Mouse (Mus musculus): ENCODE measurements at regions not wholly inside any gene's neighbourhood (a gene's known extent, or its start where the extent isn't known, plus 50 kb on each side); places are given as distances from the start of the nearest gene placed in this dataset.

DNA sequence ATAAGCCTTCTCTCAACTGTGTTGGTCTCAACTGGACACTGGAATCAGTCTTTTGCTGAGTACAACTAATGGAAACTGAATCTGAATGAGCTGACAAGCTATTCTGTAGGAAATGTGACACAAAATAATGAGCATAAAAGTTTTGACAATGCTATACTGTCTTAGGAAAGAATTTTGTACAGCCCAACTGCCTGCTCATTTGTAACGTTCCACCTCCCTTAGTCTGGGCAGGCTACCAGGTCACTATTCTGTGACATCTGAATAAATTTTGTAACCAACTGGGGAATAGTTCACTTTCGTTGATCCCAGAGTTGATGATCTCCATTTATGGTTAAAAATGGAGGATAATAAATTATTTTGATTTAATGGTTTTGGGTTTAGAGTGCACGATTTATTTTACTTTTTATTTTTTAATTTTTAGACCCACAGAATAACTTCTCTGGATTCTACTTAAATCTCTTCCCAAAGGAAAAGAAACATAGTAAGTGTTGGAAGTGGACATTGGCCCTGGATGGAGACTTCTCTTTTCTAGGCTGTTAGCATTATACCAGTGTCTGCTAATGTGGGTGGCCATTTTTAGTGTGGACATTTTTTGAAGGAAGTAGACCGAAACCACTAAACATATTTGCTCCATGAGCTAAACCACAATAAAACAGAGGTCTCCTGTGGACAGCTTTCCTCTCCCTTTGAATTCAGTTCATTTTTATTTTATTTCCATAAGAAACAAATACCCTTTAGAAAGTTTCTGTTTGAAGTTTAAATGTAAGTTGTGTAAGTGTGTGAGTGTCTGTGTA lies 1697.8 kb downstream of the Efnb2 start:
- Histone ChIP-seq H3K27ac (ENCODE audit: low read length) (no peak overlapping the region), H3K27me3 (replicated peaks; ENCODE audit: control insufficient read depth, insufficient read depth, low read length) (no peaks in the 10 kb centered on the region), H3K9ac (ENCODE audit: low read depth, low read length) (no peak overlapping the region), H3K4me2 (ENCODE audit: low read depth, low read length) (no peak overlapping the region), H3K36me3 (ENCODE audit: control insufficient read depth, insufficient read depth, low read length) (no peaks in the 10 kb centered on the region), H3K4me3 (ENCODE audit: low read length) (no peak overlapping the region), H3K4me1 (ENCODE audit: control insufficient read depth, insufficient read depth, low read length) (no peaks in the 10 kb centered on the region), H3K9me3 (ENCODE audit: control insufficient read depth, low read length) (no peaks in the 10 kb centered on the region)
- 78% methylated on average over 4 of the region's 4 CpGs for WGBS
- no peak for ATAC-seq

GRCm38 (mm10) chr8:6958086-6958485 lies 1703.0 kb downstream of the Efnb2 start:
- Histone ChIP-seq H3K4me2 (ENCODE audit: low read depth, low read length) (no peak overlapping the region), H3K9ac (ENCODE audit: low read depth, low read length) (no peak overlapping the region), H3K36me3 (ENCODE audit: control insufficient read depth, insufficient read depth, low read length) (no peaks in the 10 kb centered on the region), H3K27me3 (replicated peaks; ENCODE audit: control insufficient read depth, insufficient read depth, low read length) (no peaks in the 10 kb centered on the region), H3K27ac (ENCODE audit: low read length) (no peak overlapping the region), H3K4me1 (ENCODE audit: control insufficient read depth, insufficient read depth, low read length) (no peaks in the 10 kb centered on the region), H3K4me3 (ENCODE audit: low read length) (no peak overlapping the region), H3K9me3 (ENCODE audit: control insufficient read depth, low read length) (no peaks in the 10 kb centered on the region)
- no peak for ATAC-seq
- 89% methylated on average over 5 of the region's 5 CpGs for WGBS

DNA sequence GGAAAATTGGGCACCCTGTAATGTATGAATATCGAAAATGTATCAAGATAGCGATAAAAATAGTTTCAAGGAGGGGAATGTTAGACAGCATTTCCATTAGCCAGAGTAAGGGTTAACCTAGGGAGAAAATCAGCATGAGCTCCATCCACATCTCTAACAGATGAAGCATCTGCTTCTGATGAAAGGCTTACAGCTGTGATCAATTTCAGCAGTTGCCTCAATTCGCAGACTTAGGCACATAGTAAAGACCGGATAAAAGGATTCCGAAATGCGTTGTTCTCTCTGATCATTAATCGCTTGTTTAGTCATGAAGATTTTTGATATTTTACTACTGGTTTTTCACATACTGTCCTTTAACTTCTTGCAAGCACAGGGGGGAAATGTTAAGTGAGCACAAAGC lies 1706.8 kb downstream of the Efnb2 start:
- Histone ChIP-seq H3K9ac (ENCODE audit: low read depth, low read length) (no peak overlapping the region), H3K4me2 (ENCODE audit: low read depth, low read length) (no peak overlapping the region), H3K36me3 (ENCODE audit: control insufficient read depth, insufficient read depth, low read length) (no peaks in the 10 kb centered on the region), H3K4me3 (ENCODE audit: low read length) (no peak overlapping the region), H3K9me3 (ENCODE audit: control insufficient read depth, low read length) (no peaks in the 10 kb centered on the region), H3K4me1 (ENCODE audit: control insufficient read depth, insufficient read depth, low read length) (no peaks in the 10 kb centered on the region), H3K27me3 (replicated peaks; ENCODE audit: control insufficient read depth, insufficient read depth, low read length) (no peaks in the 10 kb centered on the region), H3K27ac (ENCODE audit: low read length) (no peak overlapping the region)
- 84% methylated on average over 7 of the region's 7 CpGs for WGBS
- ATAC-seq: no peak

GRCm38 (mm10) chr8:6922467-6922866 lies 1738.6 kb downstream of the Efnb2 start:
- Histone ChIP-seq H3K36me3 (ENCODE audit: control insufficient read depth, insufficient read depth, low read length) (no peaks in the 10 kb centered on the region), H3K9ac (ENCODE audit: low read depth, low read length) (no peak overlapping the region), H3K27ac (ENCODE audit: low read length) (no peak overlapping the region), H3K4me3 (ENCODE audit: low read length) (no peak overlapping the region), H3K27me3 (replicated peaks; ENCODE audit: control insufficient read depth, insufficient read depth, low read length) (no peaks in the 10 kb centered on the region), H3K4me2 (ENCODE audit: low read depth, low read length) (no peak overlapping the region), H3K4me1 (ENCODE audit: control insufficient read depth, insufficient read depth, low read length) (no peaks in the 10 kb centered on the region), H3K9me3 (ENCODE audit: control insufficient read depth, low read length) (no peaks in the 10 kb centered on the region)
- no peak for ATAC-seq
- WGBS: 78% methylated on average over 1 of the region's 1 CpGs

DNA sequence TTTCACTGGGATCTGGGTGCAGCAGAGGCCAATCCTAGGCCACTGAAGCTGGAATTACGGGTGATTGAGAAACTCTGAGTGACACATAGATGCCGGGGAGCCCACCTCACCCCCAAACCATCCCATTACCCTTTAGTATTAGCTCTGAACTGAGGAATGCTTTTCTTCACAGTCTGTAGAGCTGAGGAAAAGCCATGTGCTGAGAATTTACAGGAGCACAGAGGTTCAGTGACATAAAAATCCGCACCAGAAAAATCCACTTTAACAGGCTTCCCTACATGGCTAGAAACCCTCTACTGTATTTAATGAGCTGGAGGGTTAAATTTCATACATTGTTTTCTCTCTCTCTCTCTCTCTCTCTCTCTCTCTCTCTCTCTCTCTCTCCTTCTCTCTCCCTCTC lies 1753.4 kb downstream of the Efnb2 start:
- H3K9me3 ChIP-seq (ENCODE audit: control insufficient read depth, low read length): no peaks in the 10 kb centered on the region
- H3K4me3 ChIP-seq (ENCODE audit: low read length): no peak overlapping the region
- H3K27me3 ChIP-seq (replicated peaks; ENCODE audit: control insufficient read depth, insufficient read depth, low read length): no peaks in the 10 kb centered on the region
- no peak overlapping the region for H3K9ac ChIP-seq (ENCODE audit: low read depth, low read length)
- no peaks in the 10 kb centered on the region for H3K4me1 ChIP-seq (ENCODE audit: control insufficient read depth, insufficient read depth, low read length)
- H3K36me3 ChIP-seq (ENCODE audit: control insufficient read depth, insufficient read depth, low read length): no peaks in the 10 kb centered on the region
- 73% methylated on average over 3 of the region's 3 CpGs for WGBS
- no peak for ATAC-seq
- H3K27ac ChIP-seq (ENCODE audit: low read length): no peak overlapping the region
- no peak overlapping the region for H3K4me2 ChIP-seq (ENCODE audit: low read depth, low read length)

GRCm38 (mm10) chr8:6891456-6891855 lies 1769.6 kb downstream of the Efnb2 start:
- H3K4me2 ChIP-seq (ENCODE audit: low read depth, low read length): no peak overlapping the region
- H3K27ac ChIP-seq (ENCODE audit: low read length): no peak overlapping the region
- WGBS: 66% methylated on average over 1 of the region's 1 CpGs
- no peak for ATAC-seq
- no peaks in the 10 kb centered on the region for H3K9me3 ChIP-seq (ENCODE audit: control insufficient read depth, low read length)
- no peak overlapping the region for H3K4me3 ChIP-seq (ENCODE audit: low read length)
- H3K4me1 ChIP-seq (ENCODE audit: control insufficient read depth, insufficient read depth, low read length): no peaks in the 10 kb centered on the region
- H3K9ac ChIP-seq (ENCODE audit: low read depth, low read length): no peak overlapping the region
- no peaks in the 10 kb centered on the region for H3K36me3 ChIP-seq (ENCODE audit: control insufficient read depth, insufficient read depth, low read length)
- no peaks in the 10 kb centered on the region for H3K27me3 ChIP-seq (replicated peaks; ENCODE audit: control insufficient read depth, insufficient read depth, low read length)

DNA sequence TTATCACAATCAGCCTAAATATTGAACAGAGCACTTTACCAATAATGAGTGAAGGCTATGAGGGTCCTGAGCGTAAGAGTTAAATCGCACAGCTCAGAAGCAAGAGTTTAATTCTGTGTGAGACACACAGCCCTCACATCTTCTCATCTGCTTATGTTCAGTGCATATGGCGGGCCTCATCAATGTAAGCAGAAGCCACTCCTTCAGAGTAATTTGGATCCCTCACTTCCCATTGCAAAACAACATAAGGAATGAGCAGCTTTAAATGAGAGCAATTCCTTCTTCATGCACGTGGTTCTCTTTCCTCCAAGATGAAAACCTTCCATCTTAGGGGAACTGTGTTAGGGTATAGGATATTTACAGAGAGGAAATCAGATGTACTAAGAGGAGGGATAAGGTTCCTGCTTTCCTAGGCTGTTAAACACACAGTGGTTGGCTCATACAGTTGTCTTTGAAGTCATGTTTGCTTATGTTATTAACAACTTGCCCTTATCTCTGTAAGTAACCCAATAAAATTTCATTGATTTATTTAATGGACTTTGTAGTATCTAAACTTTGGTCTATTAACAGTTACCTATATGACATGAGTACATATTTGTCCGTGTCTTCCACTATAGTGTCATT lies 1774.2 kb downstream of the Efnb2 start:
- ATAC-seq: peak; percentile 94
- Histone ChIP-seq H3K4me3 (ENCODE audit: low read length) (no peak overlapping the region), H3K4me1 (ENCODE audit: control insufficient read depth, insufficient read depth, low read length) (no peaks in the 10 kb centered on the region), H3K36me3 (ENCODE audit: control insufficient read depth, insufficient read depth, low read length) (no peaks in the 10 kb centered on the region), H3K27ac (ENCODE audit: low read length) (no peak overlapping the region), H3K9ac (ENCODE audit: low read depth, low read length) (no peak overlapping the region), H3K9me3 (ENCODE audit: control insufficient read depth, low read length) (no peaks in the 10 kb centered on the region), H3K27me3 (replicated peaks; ENCODE audit: control insufficient read depth, insufficient read depth, low read length) (no peaks in the 10 kb centered on the region), H3K4me2 (ENCODE audit: low read depth, low read length) (no peak overlapping the region)
- 71% methylated on average over 5 of the region's 5 CpGs for WGBS

DNA sequence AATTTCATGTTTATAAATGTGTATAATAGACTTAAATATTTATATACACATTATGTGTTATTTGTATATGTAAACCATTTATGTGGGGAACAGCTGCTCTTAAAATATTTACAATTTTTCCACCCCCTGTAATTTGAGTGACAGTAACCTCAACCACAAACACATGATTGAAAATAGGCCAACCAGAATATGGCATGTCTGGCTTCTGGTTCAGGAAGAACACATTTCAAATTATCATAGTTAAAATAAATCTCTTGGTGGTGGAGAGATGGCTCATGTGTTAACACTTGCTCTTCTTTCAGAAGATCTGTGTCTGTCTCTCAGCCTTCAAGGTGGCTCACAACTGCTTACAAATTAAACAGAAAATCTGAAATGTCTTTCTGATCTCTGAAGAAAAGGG lies 1776.2 kb downstream of the Efnb2 start:
- Histone ChIP-seq H3K27ac (ENCODE audit: low read length) (no peak overlapping the region), H3K4me1 (ENCODE audit: control insufficient read depth, insufficient read depth, low read length) (no peaks in the 10 kb centered on the region)
- no peak for ATAC-seq

DNA sequence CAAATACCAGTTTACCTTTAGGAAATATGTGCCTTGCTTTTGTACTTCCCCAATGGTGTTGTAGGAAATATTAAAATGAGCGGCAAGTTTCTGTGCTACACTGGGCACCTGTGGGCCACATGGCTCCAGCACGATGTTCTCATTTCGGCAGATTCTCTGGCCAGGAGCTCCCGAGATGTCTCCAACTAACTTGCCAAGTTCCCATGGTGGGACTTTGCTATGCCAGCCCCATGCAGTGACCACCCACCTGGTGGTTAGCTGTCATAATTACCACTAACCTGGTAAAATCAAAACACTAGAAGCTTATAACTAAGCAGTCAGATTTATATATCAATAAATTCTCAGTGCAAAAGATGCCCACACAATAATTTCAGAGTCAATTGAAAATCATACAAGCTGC lies 1777.5 kb upstream of the Slc10a2 start:
- Histone ChIP-seq H3K9me3 (ENCODE audit: control insufficient read depth, low read length) (no peaks in the 10 kb centered on the region), H3K4me2 (ENCODE audit: low read depth, low read length) (no peak overlapping the region), H3K27ac (ENCODE audit: low read length) (no peak overlapping the region), H3K4me3 (ENCODE audit: low read length) (no peak overlapping the region), H3K27me3 (replicated peaks; ENCODE audit: control insufficient read depth, insufficient read depth, low read length) (no peaks in the 10 kb centered on the region), H3K4me1 (ENCODE audit: control insufficient read depth, insufficient read depth, low read length) (no peaks in the 10 kb centered on the region), H3K9ac (ENCODE audit: low read depth, low read length) (no peak overlapping the region), H3K36me3 (ENCODE audit: control insufficient read depth, insufficient read depth, low read length) (no peaks in the 10 kb centered on the region)
- no peak for ATAC-seq
- 94% methylated on average over 4 of the region's 4 CpGs for WGBS

More for the DNA sequence above, 1776.2 kb downstream of the Efnb2 start:
- H3K36me3 ChIP-seq (ENCODE audit: control insufficient read depth, insufficient read depth, low read length): no peaks in the 10 kb centered on the region
- no peaks in the 10 kb centered on the region for H3K27me3 ChIP-seq (replicated peaks; ENCODE audit: control insufficient read depth, insufficient read depth, low read length)
- H3K4me3 ChIP-seq (ENCODE audit: low read length): no peak overlapping the region
- H3K9ac ChIP-seq (ENCODE audit: low read depth, low read length): no peak overlapping the region
- no peaks in the 10 kb centered on the region for H3K9me3 ChIP-seq (ENCODE audit: control insufficient read depth, low read length)
- no peak overlapping the region for H3K4me2 ChIP-seq (ENCODE audit: low read depth, low read length)

All from intestine, embryonic 16.5 days (tissue).